Mouse (Mus musculus) limb, embryonic 10.5 days (tissue): ENCODE results near the gene Bhlhe40. TPM values are rescaled to one million over a fixed set of nuclear protein-coding genes. Genes with fewer than 3 reads are reported as not detected.

Experiments used
- DNase-seq: peaks from one replicate; pipeline ENCODE4 v3.0.0-alpha.2; 2017; ENCODE audit warnings: low spot score
- H3K27ac ChIP-seq: fragments of 300-500 bp; sonication (generic); 2 replicates; pipeline ENCODE4 v1.5.1; 2016; ENCODE audit warnings: mild to moderate bottlenecking
- H3K27me3 ChIP-seq: fragments of 300-500 bp; sonication (generic); 2 replicates; pipeline ENCODE4 v1.6.1; 2016; ENCODE audit warnings: low read depth, mild to moderate bottlenecking; ENCODE audit not compliant: poor library complexity, severe bottlenecking
- H3K36me3 ChIP-seq: fragments of 300-500 bp; sonication (generic); 2 replicates; pipeline ENCODE4 v1.6.1; 2016; ENCODE audit warnings: mild to moderate bottlenecking, moderate library complexity
- H3K4me1 ChIP-seq: fragments of 300-500 bp; sonication (generic); 2 replicates; pipeline ENCODE4 v1.6.1; 2016
- H3K4me3 ChIP-seq: fragments of 300-500 bp; sonication (generic); 2 replicates; pipeline ENCODE4 v1.5.1; 2016; ENCODE audit warnings: mild to moderate bottlenecking, moderate library complexity
- H3K9me3 ChIP-seq: fragments of 300-500 bp; sonication (generic); replicated peaks from 2 replicates; pipeline ENCODE4 v1.6.1; 2016; ENCODE audit warnings: mild to moderate bottlenecking
- WGBS: fragments of 180-500 bp; shearing (Covaris S2); methylation state at CpG from one replicate; pipeline ENCODE4 v1.1.7; 2016; 5-methylcytosine and 5-hydroxymethylcytosine counted together
- polyA plus RNA-seq: library from polyadenylated mRNA; unstranded; fragments of >200 nt; fragmentation: Nextera tagmentation; extraction: Ambion mirVana; gene quantifications from 2 replicates; pipeline ENCODE4 v1.2.1, GENCODE M21; 2016

Bhlhe40 gene
- polyA plus RNA-seq, 1 experiment from 2014 or later, result 1.4 TPM

DNA sequence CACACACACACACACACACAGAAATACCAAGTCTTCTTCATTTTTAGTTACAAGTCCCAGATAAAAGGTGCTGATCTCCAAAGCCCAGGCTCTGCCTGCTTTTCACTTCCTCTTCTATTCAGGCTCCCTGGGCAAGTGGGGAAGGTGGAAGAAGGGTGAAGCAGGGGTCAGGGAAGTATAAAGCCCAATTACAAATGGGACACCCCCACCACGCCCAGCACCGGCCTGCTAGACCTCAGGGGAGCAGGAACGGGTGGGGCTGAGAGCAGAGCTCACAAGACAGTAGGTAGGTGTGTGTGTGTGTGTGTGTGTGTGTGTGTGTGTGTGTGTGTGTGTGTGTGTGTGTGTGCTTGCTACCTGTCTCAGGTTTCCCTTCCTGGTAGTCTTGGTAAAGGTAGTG, 42.2 kb downstream of the Bhlhe40 start:
- no peak for DNase-seq
- Histone ChIP-seq H3K4me1 (peaks cover 32% of the 10 kb centered on the region), H3K4me3 (no peak overlapping the region), H3K27ac (no peak overlapping the region), H3K36me3 (no peaks in the 10 kb centered on the region), H3K27me3 (peaks cover 6% of the 10 kb centered on the region; the same call in 1 of the 2 replicates), H3K9me3 (no peaks in the 10 kb centered on the region)
- WGBS, result 65% methylated on average over 3 of the region's 3 CpGs

DNA sequence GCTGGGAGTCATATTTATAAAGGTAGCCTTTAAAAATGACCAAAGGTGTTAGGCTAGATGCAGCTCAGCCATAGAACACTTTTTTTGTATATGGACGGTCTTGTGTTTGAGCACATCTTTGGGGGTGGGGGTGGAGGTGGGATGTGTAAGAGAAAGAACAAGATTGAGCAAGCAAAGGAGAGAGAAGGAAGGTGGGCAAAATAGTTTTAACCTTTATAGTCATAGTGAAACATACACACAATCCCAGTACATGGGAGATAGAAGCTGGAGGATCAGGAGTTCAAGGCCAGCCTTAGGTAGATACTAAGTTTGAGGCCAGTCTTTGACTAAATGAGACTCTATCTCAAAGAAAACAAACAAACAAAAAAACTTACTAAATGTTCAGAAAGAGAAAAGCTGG, 42.7 kb downstream of the Bhlhe40 start:
- H3K27me3 ChIP-seq, result peaks cover 8% of the 10 kb centered on the region; the same call in 1 of the 2 replicates
- no peak for DNase-seq
- H3K4me1 ChIP-seq, result peaks cover 32% of the 10 kb centered on the region
- no peaks in the 10 kb centered on the region for H3K9me3 ChIP-seq
- no peak overlapping the region for H3K27ac ChIP-seq
- H3K36me3 ChIP-seq, result no peaks in the 10 kb centered on the region
- WGBS, result 89% methylated on average over 1 of the region's 1 CpGs
- no peak overlapping the region for H3K4me3 ChIP-seq

DNA sequence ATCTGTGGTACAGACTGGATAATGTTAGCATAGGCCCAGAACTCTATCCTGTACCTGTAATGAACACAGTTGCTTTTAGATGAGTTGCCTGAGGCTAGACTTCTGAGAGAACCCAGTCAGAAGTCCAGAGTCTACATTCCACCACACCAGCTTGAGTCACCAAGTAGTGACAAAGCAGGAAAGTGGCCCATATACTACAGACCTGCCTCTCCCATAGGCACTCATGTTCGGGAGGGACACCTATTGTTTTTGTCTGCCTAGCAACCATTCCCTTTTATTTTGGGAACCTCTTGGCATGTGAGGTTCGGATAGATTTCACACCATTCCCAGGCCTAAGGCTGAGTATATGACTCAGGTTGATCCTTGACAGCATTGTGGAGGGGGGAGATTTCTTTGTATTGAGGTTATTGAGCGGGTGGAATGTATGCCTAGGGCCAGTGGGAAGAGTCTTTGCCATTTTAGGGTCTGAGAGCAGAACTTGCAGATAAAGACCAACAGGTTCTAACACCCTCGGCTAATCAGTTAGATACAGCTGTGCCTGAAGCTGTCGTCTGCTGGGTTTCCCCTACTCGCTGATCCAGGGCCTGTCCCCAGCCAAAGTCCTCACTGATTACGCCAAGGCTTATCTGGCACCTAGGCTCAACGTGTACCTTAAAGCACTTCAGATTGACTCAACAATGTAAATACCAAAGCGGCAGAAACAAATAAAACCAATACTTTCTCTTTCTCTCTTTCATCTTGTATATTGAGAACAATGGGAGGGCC, 44.1 kb downstream of the Bhlhe40 start:
- WGBS, result 77% methylated on average over 9 of the region's 9 CpGs
- no peaks in the 10 kb centered on the region for H3K9me3 ChIP-seq
- H3K27ac ChIP-seq, result no peak overlapping the region
- DNase-seq, result no peak
- H3K4me1 ChIP-seq, result peaks cover 35% of the 10 kb centered on the region
- H3K36me3 ChIP-seq, result no peaks in the 10 kb centered on the region
- H3K27me3 ChIP-seq, result peaks cover 20% of the 10 kb centered on the region
- H3K4me3 ChIP-seq, result no peak overlapping the region

DNA sequence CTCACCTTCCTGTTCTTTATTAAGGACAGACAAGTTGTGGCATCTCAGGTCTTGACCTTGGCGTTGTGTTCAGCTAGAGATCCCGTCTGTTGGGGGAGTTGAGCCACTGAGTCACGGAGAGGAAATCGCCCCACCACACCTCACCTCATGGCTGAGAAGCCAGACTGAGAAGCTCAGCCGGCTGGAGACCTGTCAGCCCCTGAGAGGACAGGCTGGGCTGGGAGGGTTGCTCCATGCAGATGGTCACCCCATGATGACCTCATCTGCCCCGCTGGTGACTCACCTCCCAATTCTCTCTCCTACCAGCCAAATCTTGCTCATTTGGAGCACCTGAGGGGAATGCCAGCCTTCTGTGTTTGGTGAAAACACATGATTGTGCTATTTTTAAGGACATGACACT, 45.5 kb downstream of the Bhlhe40 start:
- no peak overlapping the region for H3K4me3 ChIP-seq
- H3K4me1 ChIP-seq, result peaks cover 28% of the 10 kb centered on the region
- 62% methylated on average over 6 of the region's 6 CpGs for WGBS
- H3K27me3 ChIP-seq, result peaks cover 24% of the 10 kb centered on the region
- H3K9me3 ChIP-seq, result no peaks in the 10 kb centered on the region
- no peak overlapping the region for H3K27ac ChIP-seq
- DNase-seq, result no peak
- no peaks in the 10 kb centered on the region for H3K36me3 ChIP-seq

DNA sequence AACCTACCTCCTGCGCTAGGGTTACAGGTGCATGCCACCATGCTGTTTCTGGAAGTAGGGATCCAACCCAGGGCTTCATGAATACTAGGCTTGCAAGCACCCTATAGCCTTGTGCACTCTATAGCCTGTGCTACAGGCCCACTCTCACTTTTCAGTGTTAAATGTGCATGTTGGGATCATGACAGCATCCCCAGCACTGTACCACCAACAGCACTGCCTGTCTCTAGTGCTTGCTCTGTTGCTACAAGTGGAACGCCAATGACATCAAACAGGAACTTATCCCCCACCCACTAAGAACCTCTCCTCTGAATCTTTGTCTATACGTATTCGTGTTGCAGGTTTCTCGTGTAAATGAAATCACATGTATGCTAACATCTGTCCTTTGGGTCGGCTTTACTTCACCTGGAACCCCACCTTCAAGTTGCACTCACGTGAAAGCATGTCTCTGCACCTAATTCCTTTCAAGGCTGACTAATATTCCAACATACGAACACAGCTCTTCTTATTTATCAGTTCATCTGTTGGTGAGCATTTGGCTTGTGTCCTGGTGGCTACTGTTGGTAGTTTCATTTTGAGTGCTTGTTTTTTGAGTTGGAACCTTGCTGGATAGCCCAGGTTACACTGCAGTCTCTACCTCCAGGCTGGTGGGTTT, 46.7 kb downstream of the Bhlhe40 start:
- Histone ChIP-seq H3K27ac (no peak overlapping the region), H3K27me3 (peaks cover 24% of the 10 kb centered on the region), H3K9me3 (no peaks in the 10 kb centered on the region), H3K4me1 (peaks cover 18% of the 10 kb centered on the region), H3K4me3 (no peak overlapping the region), H3K36me3 (no peaks in the 10 kb centered on the region)
- WGBS, result 87% methylated on average over 8 of the region's 8 CpGs
- DNase-seq, result no peak

DNA sequence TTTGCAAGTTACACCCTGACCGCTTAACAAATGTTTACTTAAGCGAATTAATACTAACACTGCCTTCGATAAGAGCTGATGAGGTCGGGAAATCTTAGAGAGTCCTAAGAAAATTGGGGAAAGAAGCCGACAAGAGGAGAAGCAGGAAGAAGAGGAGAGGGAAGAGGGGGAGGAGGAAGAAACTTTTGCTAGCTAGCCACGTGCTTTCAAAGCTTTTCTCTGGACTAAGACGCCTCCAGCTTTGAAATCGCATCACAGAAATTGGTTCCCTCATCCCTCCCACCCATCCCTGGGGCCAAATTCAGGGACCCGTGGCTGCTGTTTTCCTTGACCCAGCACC, 48.7 kb downstream of the Bhlhe40 start:
- H3K27me3 ChIP-seq, result peaks cover 24% of the 10 kb centered on the region
- H3K9me3 ChIP-seq, result no peaks in the 10 kb centered on the region
- H3K4me3 ChIP-seq, result peak overlapping the region; percentile 52
- peaks cover 11% of the 10 kb centered on the region for H3K4me1 ChIP-seq
- H3K36me3 ChIP-seq, result no peaks in the 10 kb centered on the region
- DNase-seq, result no peak
- 16% methylated on average over 9 of the region's 9 CpGs for WGBS
- 0 out of 2 replicates have a peak overlapping the region, but pooled peaks have one; percentile 50 for H3K27ac ChIP-seq

DNA sequence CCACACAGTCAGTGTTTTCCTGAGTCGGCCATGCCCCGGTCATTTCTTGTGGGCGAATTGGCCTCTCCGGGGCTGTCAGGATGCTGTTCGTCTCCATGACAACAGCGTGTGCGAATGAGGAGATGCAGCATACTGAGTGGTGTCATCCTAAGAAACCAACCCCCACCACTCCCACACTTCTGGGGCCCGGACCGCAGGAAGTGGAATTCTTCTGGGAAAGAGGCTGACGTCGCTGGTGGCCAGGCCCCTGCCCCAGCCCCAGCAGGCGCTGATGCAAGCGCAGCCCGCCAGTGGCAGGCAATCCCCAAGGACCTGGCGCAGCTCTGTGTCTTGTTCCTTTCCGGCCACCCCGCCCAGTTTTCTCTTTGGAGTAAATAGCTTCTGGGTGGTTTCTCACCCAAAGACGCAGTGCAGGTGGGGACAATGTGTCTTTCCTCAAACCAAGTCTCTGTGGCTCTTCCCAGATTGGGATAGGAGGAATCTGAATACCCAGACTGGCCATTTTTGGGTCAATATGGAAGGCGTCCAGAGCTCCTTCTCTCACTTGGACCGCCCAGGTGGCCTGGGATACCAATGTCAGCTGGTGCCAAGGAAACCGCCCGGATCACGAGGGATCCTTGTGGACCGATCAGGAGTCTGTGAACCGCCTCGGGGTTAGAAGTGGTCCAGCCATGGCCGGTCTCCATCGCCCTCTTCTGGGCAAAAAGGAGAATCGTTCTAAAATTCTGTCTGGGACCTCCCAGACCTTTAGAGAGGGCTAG, 49.2 kb downstream of the Bhlhe40 start:
- Histone ChIP-seq H3K4me1 (peaks cover 11% of the 10 kb centered on the region), H3K27ac (peak overlapping the region; percentile 50; the same call in 1 of the 2 replicates), H3K27me3 (peaks cover 24% of the 10 kb centered on the region), H3K36me3 (no peaks in the 10 kb centered on the region), H3K9me3 (no peaks in the 10 kb centered on the region), H3K4me3 (peak overlapping the region; percentile 52)
- DNase-seq, result peak; percentile 81
- WGBS, result under 1% methylated on average over 29 of the region's 29 CpGs

DNA sequence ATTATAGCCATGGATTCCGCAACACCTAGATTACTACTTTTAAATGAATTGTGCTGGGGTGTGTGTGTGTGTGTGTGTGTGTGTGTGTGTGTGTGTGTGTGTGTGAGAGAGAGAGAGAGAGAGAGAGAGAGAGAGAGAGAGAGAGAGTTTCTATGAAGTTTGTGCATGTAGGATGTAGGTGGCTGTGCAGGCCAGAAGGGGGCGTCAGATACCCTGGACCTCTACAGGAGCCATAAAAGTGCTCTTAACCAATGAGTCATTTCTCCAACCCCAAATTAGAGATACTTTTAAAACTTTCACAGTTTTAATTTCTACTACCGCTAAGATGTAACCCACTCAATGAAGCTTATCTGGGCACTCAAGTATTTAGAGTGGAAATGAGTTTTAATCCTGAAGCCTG, 50.2 kb downstream of the Bhlhe40 start:
- 73% methylated on average over 3 of the region's 3 CpGs for WGBS

GRCm38 (mm10) chr6:108711192-108711964, 50.9 kb downstream of the Bhlhe40 start:
- H3K27me3 ChIP-seq, result peaks cover 24% of the 10 kb centered on the region
- whole genome bisulfite sequencing, result 80% methylated on average over 4 of the region's 4 CpGs

More for the DNA sequence above, 50.2 kb downstream of the Bhlhe40 start:
- no peak for DNase-seq
- Histone ChIP-seq H3K4me3 (no peak overlapping the region), H3K4me1 (peaks cover 11% of the 10 kb centered on the region), H3K36me3 (no peaks in the 10 kb centered on the region), H3K9me3 (no peaks in the 10 kb centered on the region), H3K27me3 (peaks cover 24% of the 10 kb centered on the region), H3K27ac (no peak overlapping the region)

GRCm38 (mm10) chr6:108712148-108712547, 51.7 kb downstream of the Bhlhe40 start:
- DNase-seq, result no peak
- no peaks in the 10 kb centered on the region for H3K9me3 ChIP-seq
- no peak overlapping the region for H3K4me3 ChIP-seq
- no peaks in the 10 kb centered on the region for H3K36me3 ChIP-seq
- H3K27ac ChIP-seq, result no peak overlapping the region
- peaks cover 11% of the 10 kb centered on the region for H3K4me1 ChIP-seq
- peaks cover 20% of the 10 kb centered on the region for H3K27me3 ChIP-seq

More at GRCm38 (mm10) chr6:108711192-108711964, 50.9 kb downstream of the Bhlhe40 start:
- Histone ChIP-seq H3K9me3 (no peaks in the 10 kb centered on the region), H3K27ac (no peak overlapping the region), H3K4me3 (no peak overlapping the region), H3K4me1 (peaks cover 11% of the 10 kb centered on the region), H3K36me3 (no peaks in the 10 kb centered on the region)
- no peak for DNase-seq

DNA sequence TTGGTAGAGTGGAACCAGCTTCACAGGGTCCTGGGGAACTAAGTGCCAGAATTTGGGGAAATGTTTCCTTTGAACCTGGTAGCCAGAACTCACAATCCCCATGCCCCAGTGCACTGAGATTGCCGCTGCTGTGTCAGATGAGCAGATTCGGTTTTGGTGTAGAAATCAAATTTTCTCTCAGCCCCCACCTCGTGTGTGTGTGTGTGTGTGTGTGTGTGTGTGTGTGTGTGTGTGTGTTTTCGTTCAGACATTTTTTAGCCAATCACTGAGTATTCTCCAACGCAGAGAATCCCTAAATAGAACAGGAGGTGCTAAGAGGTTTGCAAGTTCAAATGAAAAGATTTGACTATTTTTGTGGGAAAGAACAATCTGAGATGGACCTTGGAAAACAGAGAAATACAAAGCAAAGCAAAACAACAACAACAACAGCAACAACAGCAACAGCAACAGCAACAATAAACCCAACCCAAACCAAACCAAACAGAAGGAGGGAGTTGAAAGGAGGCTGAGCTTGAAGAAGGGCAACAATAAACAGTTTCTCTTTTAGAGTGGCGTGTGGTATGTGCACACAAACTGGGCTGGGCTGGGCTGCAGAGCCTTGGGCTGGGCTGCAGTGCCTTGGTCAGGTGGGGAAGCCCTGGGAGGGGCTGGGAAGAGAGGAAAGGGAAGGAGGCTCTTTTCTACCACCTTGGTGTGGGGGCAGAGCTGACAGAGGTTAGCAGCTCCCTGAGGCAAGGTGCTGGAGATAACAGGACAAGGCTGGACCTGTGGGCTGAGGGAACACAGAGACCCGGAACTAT, 52.9 kb downstream of the Bhlhe40 start:
- H3K4me3 ChIP-seq, result no peak overlapping the region
- peaks cover 20% of the 10 kb centered on the region for H3K4me1 ChIP-seq
- DNase-seq, result no peak
- WGBS, result 61% methylated on average over 7 of the region's 7 CpGs
- H3K27ac ChIP-seq, result no peak overlapping the region
- H3K9me3 ChIP-seq, result no peaks in the 10 kb centered on the region
- peaks cover 14% of the 10 kb centered on the region for H3K27me3 ChIP-seq
- H3K36me3 ChIP-seq, result no peaks in the 10 kb centered on the region
